Mouse (Mus musculus) embryonic fibroblast, embryonic 13.5 days (primary cell): ENCODE measurements at regions not wholly inside any gene's neighbourhood (a gene's known extent, or its start where the extent isn't known, plus 50 kb on each side); places are given as distances from the start of the nearest gene placed in this dataset.

Experiments used
- CTCF ChIP-seq: IDR thresholded peaks from 2 replicates; pipeline ENCODE4 v1.5.1; 2011; ENCODE audit warnings: mild to moderate bottlenecking, control low read depth, low read length, moderate library complexity, borderline replicate concordance; ENCODE audit not compliant: insufficient read depth
- POLR2A ChIP-seq: IDR thresholded peaks from 2 replicates; pipeline ENCODE4 v1.6.1; 2011; ENCODE audit warnings: low read depth, mild to moderate bottlenecking, control low read depth, low read length, moderate library complexity

DNA sequence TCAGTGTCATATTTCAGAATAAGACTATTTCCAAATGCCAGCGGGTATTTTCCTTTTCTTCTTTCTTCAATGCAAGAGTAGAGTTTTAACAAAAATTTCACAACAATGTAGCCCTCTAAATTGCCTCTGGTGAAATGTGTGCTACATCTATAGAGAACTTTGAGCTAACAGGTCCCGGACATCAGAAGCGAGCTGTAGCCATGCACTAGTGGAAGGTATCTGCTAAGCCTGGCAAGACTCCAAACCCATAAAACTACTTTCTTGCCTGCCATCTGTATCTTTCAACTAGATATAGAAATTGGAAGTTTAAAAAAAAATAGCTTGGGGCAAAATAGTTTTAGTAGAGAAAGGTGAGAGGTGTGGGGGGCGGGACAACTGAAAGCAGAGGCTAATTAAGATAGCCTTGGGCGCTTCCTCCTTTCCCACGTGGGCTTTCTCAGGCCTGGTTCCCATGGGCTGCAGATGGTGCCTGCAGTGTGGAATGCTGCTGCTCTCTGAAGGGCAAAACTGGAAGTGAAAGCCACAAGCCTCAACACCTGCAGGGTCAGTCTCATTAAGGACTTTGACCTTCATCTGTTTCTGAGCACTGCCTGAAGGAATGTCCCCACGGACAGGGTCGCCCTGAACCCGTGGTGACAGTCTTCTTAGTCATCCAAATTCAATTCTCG is 160.9 kb downstream of the S1pr1 start:
- TF ChIP-seq CTCF (0 out of 2 replicates have a peak, but pooled peaks have one; percentile 8), POLR2A (no peak)
